Mouse (Mus musculus) lung, postnatal 25 days (tissue): Measurements from ENCODE around the gene Cant1.
A peak's percentile ranks its signal among the peaks of the same experiment; 100 is the strongest.

Experiments
- DNase-seq: peaks from one replicate; pipeline ENCODE4 v3.0.0; 2022; ENCODE audit warnings: low spot score

The Cant1 gene

DNA sequence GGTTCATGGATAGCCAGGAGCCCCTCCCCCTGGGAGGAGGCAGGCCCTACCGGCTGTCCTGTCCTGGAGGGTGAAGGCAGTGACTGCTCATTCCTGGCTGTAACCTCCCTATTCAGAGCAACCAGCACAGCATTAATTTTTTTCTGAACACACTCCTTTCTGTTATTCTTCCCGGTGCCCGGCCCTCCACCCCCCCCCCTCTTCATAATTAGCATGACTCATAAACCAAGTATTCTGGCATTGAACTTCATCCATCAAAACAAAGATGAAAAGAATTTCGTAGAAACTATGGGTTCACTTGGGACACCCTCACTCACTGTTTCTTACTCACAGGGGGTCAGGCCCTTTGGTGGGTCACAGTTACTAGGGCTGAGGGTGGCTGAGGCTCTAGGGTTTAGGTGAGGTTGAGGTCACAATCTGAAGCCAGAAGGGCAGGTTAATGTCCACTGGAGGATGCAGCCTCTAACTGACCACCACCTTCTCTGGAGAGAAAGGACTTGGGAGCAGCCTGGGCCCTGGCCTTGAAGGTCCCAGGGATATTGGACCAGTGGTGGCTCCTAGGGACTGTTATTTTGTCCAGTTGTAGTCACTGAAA lies 11.5 kb upstream of the Cant1 start:
- DNase-seq = no peak

- no peak for DNase-seq
Observed at GRCm38 (mm10) chr11:118428944-118429709, 10.2 kb upstream of the Cant1 start.

DNA sequence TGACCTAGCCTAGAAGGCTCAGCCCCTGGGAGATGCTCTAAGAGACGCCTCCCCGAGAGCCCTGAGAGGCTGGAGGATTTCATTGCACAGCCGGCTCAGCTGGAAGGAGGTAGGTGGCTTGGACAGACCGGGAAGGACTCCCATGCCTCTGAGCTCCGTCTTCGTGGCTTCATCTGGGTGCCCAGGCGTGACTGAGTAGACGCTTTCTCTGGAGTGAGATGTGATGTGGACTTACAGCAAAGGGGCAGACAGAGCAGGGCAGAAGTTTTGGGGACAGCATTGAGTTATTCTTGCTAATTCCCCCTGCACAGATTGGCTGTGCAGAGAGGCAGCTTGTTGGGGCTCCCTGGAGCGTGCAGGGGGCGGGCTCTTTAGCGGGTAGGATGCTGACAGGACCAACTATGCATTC lies 9.6 kb upstream of the Cant1 start:
- DNase-seq = no peak

GRCm38 (mm10) chr11:118427986-118428385 lies 9.1 kb upstream of the Cant1 start, which contains the start of gene C1qtnf1:
TSS of gene C1qtnf1 (plus strand) at chr11:118428203.
- no peak for DNase-seq

- DNase-seq = no peak
Observed at GRCm38 (mm10) chr11:118427266-118427779, 8.4 kb upstream of the Cant1 start.

DNA sequence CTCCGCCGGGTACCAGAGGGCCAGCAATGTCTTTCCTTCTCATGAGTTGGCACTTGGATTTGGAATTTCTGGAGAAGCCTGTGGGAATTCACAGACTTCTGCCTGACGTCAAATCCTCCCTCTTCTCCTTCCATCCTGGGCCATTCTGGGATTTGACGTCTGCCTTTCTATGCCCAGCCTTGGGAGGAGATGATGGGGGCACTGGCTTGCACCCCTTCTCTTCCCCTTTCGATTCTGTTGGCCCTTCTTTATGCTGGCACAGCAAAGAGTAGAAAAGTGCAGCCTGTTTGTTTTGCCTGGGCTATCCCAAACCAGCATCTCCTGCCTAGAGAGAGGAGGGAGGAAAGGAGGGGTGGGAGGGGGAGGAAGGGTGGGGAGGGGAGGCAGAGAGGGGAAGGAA lies 7.9 kb upstream of the Cant1 start:
- no peak for DNase-seq

DNA sequence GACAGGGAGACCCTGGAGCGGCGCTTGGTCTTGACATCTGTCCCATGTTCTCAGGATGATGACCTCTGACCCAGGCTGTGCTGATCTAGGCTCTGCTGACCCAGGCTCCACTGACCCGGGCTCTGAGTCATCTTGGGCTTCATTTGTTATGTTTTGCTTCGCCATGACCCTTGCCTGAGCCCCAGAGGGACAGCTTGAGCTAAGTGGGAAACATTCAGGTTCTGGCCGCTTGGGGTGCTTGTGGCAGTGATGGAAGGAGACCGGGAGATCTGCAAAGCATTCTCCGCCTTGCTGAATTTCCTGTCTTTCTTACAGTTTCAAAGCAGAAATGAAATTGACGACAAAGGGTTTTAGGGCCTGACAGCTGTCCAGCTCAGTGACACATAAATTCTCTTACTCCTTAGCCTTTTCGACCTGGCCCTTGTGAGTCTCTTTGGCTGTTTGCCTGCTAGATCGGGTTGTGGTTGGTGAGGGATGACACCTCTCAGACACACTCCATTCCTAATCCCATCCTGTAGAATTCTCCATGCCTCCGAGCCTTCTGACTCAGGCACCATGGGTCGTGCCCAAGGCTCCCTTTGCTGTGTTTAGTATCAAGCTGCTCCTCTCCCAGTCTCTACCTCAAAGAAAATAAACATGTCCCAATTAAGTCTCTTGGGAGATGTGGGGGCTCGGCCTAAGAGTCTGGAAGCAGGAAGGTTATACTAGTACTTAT lies 5.9 kb upstream of the Cant1 start:
- no peak for DNase-seq

- DNase-seq = peak; percentile 78
Observed at GRCm38 (mm10) chr11:118423266-118423971, 4.5 kb upstream of the Cant1 start.

DNA sequence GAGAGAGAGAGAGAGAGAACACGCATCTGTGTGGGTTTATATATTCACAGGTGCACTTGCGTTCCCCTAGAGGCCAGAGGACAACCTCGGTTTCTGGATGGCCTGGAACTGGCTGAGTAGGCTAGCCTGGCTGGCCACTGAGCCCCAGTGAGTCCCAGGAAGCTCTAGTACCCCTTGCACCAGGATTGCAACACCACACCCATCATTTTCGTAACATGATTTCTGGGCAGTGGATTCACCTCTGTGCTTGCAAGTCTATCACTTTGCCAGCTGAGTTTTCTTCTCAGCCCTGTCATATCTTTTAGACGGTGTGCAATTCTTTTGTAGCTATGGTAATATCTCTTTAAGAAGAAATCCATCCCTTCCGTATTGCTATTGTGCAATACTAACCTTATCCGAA lies 1.4 kb upstream of the Cant1 start:
- DNase-seq = no peak

GRCm38 (mm10) chr11:118418442-118418833 lies 448 bp downstream of the Cant1 start:
- DNase-seq = no peak

- DNase-seq = no peak
Observed at GRCm38 (mm10) chr11:118417496-118417895, 1.4 kb downstream of the Cant1 start.

- peak; percentile 28 for DNase-seq
Observed at GRCm38 (mm10) chr11:118416046-118416445, 2.8 kb downstream of the Cant1 start.

DNA sequence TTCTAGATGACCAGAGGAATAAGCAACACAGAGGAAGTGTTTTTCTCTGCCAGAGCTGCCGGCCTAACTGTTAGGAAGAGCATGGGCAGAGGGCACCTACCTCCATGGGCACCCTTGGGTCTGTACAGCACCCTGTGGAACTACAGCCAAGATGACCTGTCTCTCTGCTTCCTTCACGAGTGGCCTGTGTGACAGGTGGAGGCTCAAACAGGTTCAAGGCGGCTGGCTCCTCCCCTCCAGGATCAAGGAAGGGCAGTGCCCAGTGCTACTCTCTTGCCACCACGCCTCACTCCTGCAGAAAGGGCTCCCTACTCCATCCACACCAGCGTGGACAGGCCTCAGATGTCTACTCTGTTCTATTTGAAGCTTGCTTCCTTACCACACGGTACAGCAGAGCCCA lies 3.3 kb downstream of the Cant1 start:
- DNase-seq = peak; percentile 29

DNA sequence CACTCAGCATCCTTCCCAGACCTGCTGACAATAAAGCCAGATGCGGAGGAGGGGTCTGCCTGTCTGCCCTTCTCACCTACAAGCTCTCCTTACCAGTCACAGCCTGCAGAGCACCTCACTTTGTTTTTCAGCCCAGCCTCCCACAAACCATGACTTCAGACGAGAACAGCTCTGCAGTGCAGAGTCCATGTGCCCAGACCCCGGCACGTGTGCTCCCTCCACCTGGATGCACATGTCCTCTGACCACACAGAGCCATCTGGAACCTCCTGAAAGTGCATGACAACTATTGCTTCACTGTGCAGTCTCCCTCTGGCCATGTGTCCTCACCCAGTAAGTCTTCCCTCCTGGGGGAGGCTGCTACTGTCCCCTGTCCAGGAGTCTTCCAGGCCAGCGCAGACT lies 4.6 kb downstream of the Cant1 start:
- no peak for DNase-seq

DNA sequence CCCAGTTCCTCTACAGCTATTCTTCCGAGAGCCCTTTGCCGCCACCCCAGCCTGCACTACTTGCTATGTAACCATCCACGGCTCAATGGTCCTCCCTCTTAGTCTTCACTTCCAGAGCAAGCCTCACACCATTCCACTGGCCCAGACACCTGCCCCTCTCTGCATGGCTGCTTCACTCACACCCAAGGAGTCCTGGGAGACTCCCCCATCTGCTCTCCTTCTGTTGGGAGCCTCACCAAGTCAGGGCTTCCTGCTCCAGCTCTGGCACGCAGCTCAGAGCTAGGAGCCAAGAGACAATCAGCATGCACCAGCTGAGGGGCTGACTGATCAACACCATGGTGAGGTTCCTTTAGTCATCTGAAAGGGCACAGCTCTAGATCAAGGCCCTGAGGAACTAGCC lies 5.8 kb downstream of the Cant1 start:
- no peak for DNase-seq

GRCm38 (mm10) chr11:118412601-118413000 lies 6.3 kb downstream of the Cant1 start:
- no peak for DNase-seq

DNA sequence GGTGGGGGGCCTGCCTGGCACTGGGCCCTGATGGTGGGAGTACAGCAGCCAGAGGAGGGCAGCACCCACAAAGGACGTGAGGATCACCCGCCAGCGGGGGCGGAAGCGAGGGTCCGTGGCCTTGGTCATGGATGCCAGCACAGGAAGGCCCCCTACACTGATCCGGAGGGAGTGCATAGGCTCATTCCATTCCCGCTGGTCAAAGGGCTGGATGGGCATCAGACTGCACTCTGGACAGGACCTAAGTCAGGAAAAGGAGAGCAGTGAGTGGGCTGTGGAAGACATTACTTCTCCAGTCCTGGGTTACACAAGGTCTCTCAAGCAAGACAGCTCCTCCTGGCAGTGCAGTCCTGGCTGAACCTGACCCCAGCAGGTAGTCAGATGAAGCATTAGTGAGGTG lies 7.6 kb downstream of the Cant1 start:
- no peak for DNase-seq

DNA sequence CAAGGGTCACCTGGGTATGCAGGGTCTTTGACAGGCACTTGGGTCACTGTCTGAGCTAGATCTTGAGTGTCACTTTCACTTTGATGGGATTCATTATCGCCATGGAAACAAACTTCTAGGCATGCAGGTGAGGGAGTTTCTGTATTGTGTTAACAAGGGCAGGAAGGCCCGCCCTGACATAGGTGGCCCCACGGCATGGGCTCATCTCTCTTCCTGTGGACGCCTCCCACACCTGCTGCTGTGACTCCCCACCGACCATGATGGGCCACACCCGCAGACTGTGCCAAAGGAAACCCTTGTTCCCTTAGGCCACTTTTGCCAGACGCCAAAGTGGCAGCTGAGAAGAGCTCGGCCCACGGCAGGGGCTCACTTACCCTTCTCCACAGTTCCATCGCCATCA lies 8.4 kb downstream of the Cant1 start:
- no peak for DNase-seq

- no peak for DNase-seq
Observed at GRCm38 (mm10) chr11:118410073-118410444, 8.8 kb downstream of the Cant1 start.

- DNase-seq = no peak
Observed at GRCm38 (mm10) chr11:118409106-118410072, 9.5 kb downstream of the Cant1 start.

- DNase-seq = no peak
Observed at GRCm38 (mm10) chr11:118408051-118408740, 10.7 kb downstream of the Cant1 start.
